15 mouse cellular contexts compared by ENCODE assay signal in genomic region chr3:53579121-53579704, GRCm38 (mm10).
"Had no signal": no experiment of that assay in that cellular context is flagged by ENCODE, and none has a peak within 500 bp of the region (broad histone marks: within the 10 kb centered on the region; RNA-seq: fewer than 3 reads in every experiment).

No protein-coding gene starts in this region.

- H3K4me1 ChIP-seq: liver, embryonic 13.5 days; liver, embryonic 15.5 days; midbrain, embryonic 13.5 days; midbrain, embryonic 15.5 days had no signal

- ATAC-seq: liver, postnatal 0 days; midbrain, embryonic 13.5 days; midbrain, embryonic 15.5 days had no signal

- H3K27ac ChIP-seq: liver, embryonic 13.5 days; liver, embryonic 15.5 days; macrophage; midbrain, embryonic 13.5 days; midbrain, embryonic 15.5 days; neural tube, embryonic 12.5 days had no signal

- H3K9ac ChIP-seq: liver, embryonic 13.5 days; liver, embryonic 15.5 days; liver, postnatal 0 days; midbrain, embryonic 13.5 days; midbrain, embryonic 15.5 days; neural tube, embryonic 12.5 days had no signal

- H3K4me3 ChIP-seq: liver, embryonic 13.5 days; liver, embryonic 15.5 days; megakaryocyte, embryonic 14.5 days; midbrain, embryonic 13.5 days; midbrain, embryonic 15.5 days; neural tube, embryonic 12.5 days had no signal

- H3K27me3 ChIP-seq: liver, embryonic 13.5 days; liver, embryonic 15.5 days; megakaryocyte, embryonic 14.5 days; midbrain, embryonic 13.5 days; midbrain, embryonic 15.5 days; neural tube, embryonic 12.5 days had no signal

- H3K9me3 ChIP-seq: liver, embryonic 13.5 days; liver, embryonic 15.5 days; megakaryocyte, embryonic 14.5 days; midbrain, embryonic 13.5 days; midbrain, embryonic 15.5 days; neural tube, embryonic 12.5 days had no signal

- H3K4me2 ChIP-seq: liver, embryonic 11.5 days; liver, embryonic 13.5 days; liver, embryonic 15.5 days; midbrain, embryonic 11.5 days; midbrain, embryonic 13.5 days; midbrain, embryonic 15.5 days; neural tube, embryonic 12.5 days had no signal

- H3K36me3 ChIP-seq: liver, embryonic 13.5 days; liver, embryonic 15.5 days; midbrain, embryonic 13.5 days; midbrain, embryonic 15.5 days; neural tube, embryonic 12.5 days had no signal

- DNase-seq: liver, embryonic 13.5 days; liver, postnatal 0 days; lung, adult 2 months; lung, postnatal 10 days; thymus, adult 2 months; thymus, postnatal 25 days; thymus, postnatal 4 days had no signal
